Mouse (Mus musculus): ENCODE measurements at regions not wholly inside any gene's neighbourhood (a gene's known extent, or its start where the extent isn't known, plus 50 kb on each side); places are given as distances from the start of the nearest gene placed in this dataset.

DNA sequence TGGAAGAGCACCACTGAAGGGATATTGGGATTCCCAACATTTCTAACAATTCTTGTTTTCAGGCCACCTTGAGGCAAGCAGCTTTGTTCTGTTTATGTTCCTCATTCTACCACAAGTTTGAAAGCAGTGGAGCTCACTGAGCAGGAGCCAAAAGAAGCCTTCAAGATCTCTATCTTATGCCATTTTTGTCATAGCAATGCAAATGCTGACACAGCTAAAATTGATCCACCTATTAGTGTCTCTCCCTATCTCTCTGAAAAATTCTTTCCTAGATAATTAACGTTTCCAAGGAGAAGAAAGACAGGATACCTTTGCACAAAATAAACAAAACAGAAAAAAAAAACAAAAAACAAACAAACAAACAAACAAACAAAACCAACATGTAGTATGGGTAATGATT, 375.2 kb downstream of the Fam84a start:
- H3K36me3 ChIP-seq (ENCODE audit: control insufficient read depth, insufficient read depth): no peaks in the 10 kb centered on the region
- no peaks in the 10 kb centered on the region for H3K27me3 ChIP-seq (ENCODE audit: control insufficient read depth, insufficient read depth, insufficient read length)
- TF ChIP-seq MAX (IDR thresholded peaks at IDR 0.05) (no peak), CTCF (IDR thresholded peaks at IDR 0.05; ENCODE audit: control insufficient read depth, insufficient read depth, insufficient read length) (no peak), MYOG (IDR thresholded peaks at IDR 0.05; ENCODE audit: control insufficient read depth, extremely low read depth, insufficient read length) (no peak), MYOD1 (IDR thresholded peaks at IDR 0.05; ENCODE audit: control insufficient read depth, insufficient read length, low read depth) (no peak), USF1 (IDR thresholded peaks at IDR 0.05; ENCODE audit: low read depth) (no peak), CEBPB (IDR thresholded peaks at IDR 0.05; ENCODE audit: low read depth) (no peak), FOSL1 (IDR thresholded peaks at IDR 0.05; ENCODE audit: insufficient read depth, low read length, poor library complexity, severe bottlenecking) (no peak)
- H3ac ChIP-seq (ENCODE audit: control insufficient read depth, insufficient read length, low read depth): no peak overlapping the region
- H3K79me3 ChIP-seq (ENCODE audit: low read depth): no peaks in the 10 kb centered on the region
- no peaks in the 10 kb centered on the region for H3K79me2 ChIP-seq (ENCODE audit: control insufficient read depth, insufficient read depth)
- H3K4me3 ChIP-seq (ENCODE audit: insufficient read depth, poor library complexity, severe bottlenecking): no peak overlapping the region

GRCm38 (mm10) chr12:13769696-13770095, 382.2 kb downstream of the Fam84a start:
- no peaks in the 10 kb centered on the region for H3K79me3 ChIP-seq (ENCODE audit: low read depth)
- H3ac ChIP-seq (ENCODE audit: control insufficient read depth, insufficient read length, low read depth): no peak overlapping the region
- TF ChIP-seq MYOD1 (IDR thresholded peaks at IDR 0.05; ENCODE audit: control insufficient read depth, insufficient read length, low read depth) (no peak), FOSL1 (IDR thresholded peaks at IDR 0.05; ENCODE audit: insufficient read depth, low read length, poor library complexity, severe bottlenecking) (no peak), MAX (IDR thresholded peaks at IDR 0.05) (no peak), CTCF (IDR thresholded peaks at IDR 0.05; ENCODE audit: control insufficient read depth, insufficient read depth, insufficient read length) (no peak), USF1 (IDR thresholded peaks at IDR 0.05; ENCODE audit: low read depth) (no peak)
- H3K4me3 ChIP-seq (ENCODE audit: insufficient read depth, poor library complexity, severe bottlenecking): no peak overlapping the region
- no peaks in the 10 kb centered on the region for H3K36me3 ChIP-seq (ENCODE audit: control insufficient read depth, insufficient read depth)
- H3K79me2 ChIP-seq (ENCODE audit: control insufficient read depth, insufficient read depth): no peaks in the 10 kb centered on the region
- H3K27me3 ChIP-seq (ENCODE audit: control insufficient read depth, insufficient read depth, insufficient read length): no peaks in the 10 kb centered on the region

DNA sequence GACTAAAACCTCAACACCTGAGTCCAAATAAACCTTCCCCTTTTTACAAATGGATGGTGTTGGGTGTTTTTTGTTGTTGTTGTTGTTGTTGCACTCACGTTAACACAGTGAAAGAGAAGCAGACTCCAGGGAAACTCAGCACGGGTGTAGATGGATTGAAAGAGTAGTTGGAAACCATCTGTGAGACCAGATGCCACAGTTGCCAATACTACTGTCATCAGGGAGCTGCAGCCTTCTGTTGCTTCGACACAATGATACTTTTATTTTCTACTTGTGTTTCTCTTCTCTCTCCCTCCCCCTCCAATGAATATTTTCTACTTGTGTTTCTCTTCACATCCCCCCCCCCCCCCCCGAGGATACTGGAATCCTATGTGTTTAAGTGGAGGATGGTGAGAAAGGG, 382.7 kb downstream of the Fam84a start:
- Histone ChIP-seq H3K4me3 (ENCODE audit: insufficient read depth, poor library complexity, severe bottlenecking) (no peak overlapping the region), H3K79me2 (ENCODE audit: control insufficient read depth, insufficient read depth) (no peaks in the 10 kb centered on the region), H3K27me3 (ENCODE audit: control insufficient read depth, insufficient read depth, insufficient read length) (no peaks in the 10 kb centered on the region), H3K36me3 (ENCODE audit: control insufficient read depth, insufficient read depth) (no peaks in the 10 kb centered on the region), H3ac (ENCODE audit: control insufficient read depth, insufficient read length, low read depth) (no peak overlapping the region), H3K79me3 (ENCODE audit: low read depth) (no peaks in the 10 kb centered on the region)
- no peak for TF ChIP-seq USF1 (IDR thresholded peaks at IDR 0.05; ENCODE audit: low read depth)
- TF ChIP-seq MYOD1 (IDR thresholded peaks at IDR 0.05; ENCODE audit: control insufficient read depth, insufficient read length, low read depth): no peak
- no peak for TF ChIP-seq FOSL1 (IDR thresholded peaks at IDR 0.05; ENCODE audit: insufficient read depth, low read length, poor library complexity, severe bottlenecking)
- no peak for TF ChIP-seq CEBPB (IDR thresholded peaks at IDR 0.05; ENCODE audit: low read depth)
- TF ChIP-seq MAX (IDR thresholded peaks at IDR 0.05): no peak
- no peak for TF ChIP-seq CTCF (IDR thresholded peaks at IDR 0.05; ENCODE audit: control insufficient read depth, insufficient read depth, insufficient read length)
- TF ChIP-seq MYOG (IDR thresholded peaks at IDR 0.05; ENCODE audit: control insufficient read depth, extremely low read depth, insufficient read length): no peak

DNA sequence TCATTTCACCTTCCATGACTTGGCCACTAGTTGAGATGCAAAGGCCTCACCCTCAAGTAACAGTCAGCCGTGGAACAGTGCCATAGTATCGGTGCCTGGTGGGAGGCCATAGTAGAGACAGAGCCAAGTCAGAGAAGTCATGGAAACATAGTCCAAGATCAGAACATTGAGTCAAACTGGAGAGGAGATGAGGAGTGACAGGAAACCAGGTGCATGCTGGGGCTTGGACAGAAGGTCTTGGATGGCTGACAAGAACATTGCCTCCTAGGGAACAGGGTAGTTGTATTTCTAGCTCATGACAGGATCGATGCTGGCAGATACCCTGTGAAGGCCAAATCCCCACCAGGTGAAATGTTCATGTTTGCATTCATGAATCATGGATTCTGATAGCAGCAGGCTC, 385.4 kb downstream of the Fam84a start:
- Histone ChIP-seq H3K4me3 (ENCODE audit: insufficient read depth, poor library complexity, severe bottlenecking) (no peak overlapping the region), H3ac (ENCODE audit: control insufficient read depth, insufficient read length, low read depth) (no peak overlapping the region), H3K27me3 (ENCODE audit: control insufficient read depth, insufficient read depth, insufficient read length) (no peaks in the 10 kb centered on the region), H3K36me3 (ENCODE audit: control insufficient read depth, insufficient read depth) (no peaks in the 10 kb centered on the region), H3K79me2 (ENCODE audit: control insufficient read depth, insufficient read depth) (no peaks in the 10 kb centered on the region), H3K79me3 (ENCODE audit: low read depth) (no peaks in the 10 kb centered on the region)
- TF ChIP-seq MYOG (IDR thresholded peaks at IDR 0.05; ENCODE audit: control insufficient read depth, extremely low read depth, insufficient read length) (no peak), CEBPB (IDR thresholded peaks at IDR 0.05; ENCODE audit: low read depth) (no peak), MAX (IDR thresholded peaks at IDR 0.05) (no peak), MYOD1 (IDR thresholded peaks at IDR 0.05; ENCODE audit: control insufficient read depth, insufficient read length, low read depth) (no peak), USF1 (IDR thresholded peaks at IDR 0.05; ENCODE audit: low read depth) (no peak), FOSL1 (IDR thresholded peaks at IDR 0.05; ENCODE audit: insufficient read depth, low read length, poor library complexity, severe bottlenecking) (no peak), CTCF (IDR thresholded peaks at IDR 0.05; ENCODE audit: control insufficient read depth, insufficient read depth, insufficient read length) (no peak)

DNA sequence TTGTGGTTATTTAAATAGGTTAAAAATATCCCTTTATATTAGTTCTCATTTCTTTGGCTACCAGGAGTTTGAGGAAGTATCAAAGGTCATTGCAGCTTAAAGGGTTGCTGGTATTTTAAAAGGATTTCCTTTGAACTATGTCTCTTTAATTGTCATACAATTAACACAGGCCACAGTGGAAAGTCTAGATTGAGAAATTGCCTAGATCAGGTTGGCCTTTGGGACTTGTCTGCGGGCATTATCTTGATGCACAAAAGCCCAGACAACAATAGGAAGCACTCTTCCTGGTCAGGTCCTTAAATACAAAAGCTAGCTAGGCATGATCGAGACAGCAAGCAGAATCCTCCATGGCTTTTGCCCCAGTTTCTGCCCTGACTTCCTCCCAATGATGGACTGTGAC, 398.0 kb downstream of the Fam84a start:
- Histone ChIP-seq H3K79me3 (ENCODE audit: low read depth) (no peaks in the 10 kb centered on the region), H3K27me3 (ENCODE audit: control insufficient read depth, insufficient read depth, insufficient read length) (no peaks in the 10 kb centered on the region)
- TF ChIP-seq MAX (IDR thresholded peaks at IDR 0.05): no peak
- TF ChIP-seq MYOD1 (IDR thresholded peaks at IDR 0.05; ENCODE audit: control insufficient read depth, insufficient read length, low read depth): no peak
- TF ChIP-seq CTCF (IDR thresholded peaks at IDR 0.05; ENCODE audit: control insufficient read depth, insufficient read depth, insufficient read length): no peak
- TF ChIP-seq CEBPB (IDR thresholded peaks at IDR 0.05; ENCODE audit: low read depth): no peak
- TF ChIP-seq USF1 (IDR thresholded peaks at IDR 0.05; ENCODE audit: low read depth): no peak
- TF ChIP-seq MYOG (IDR thresholded peaks at IDR 0.05; ENCODE audit: control insufficient read depth, extremely low read depth, insufficient read length): no peak
- no peak for TF ChIP-seq FOSL1 (IDR thresholded peaks at IDR 0.05; ENCODE audit: insufficient read depth, low read length, poor library complexity, severe bottlenecking)

GRCm38 (mm10) chr12:13744323-13744931, 407.4 kb downstream of the Fam84a start:
- no peaks in the 10 kb centered on the region for H3K79me2 ChIP-seq (ENCODE audit: control insufficient read depth, insufficient read depth)
- TF ChIP-seq MYOD1 (IDR thresholded peaks at IDR 0.05; ENCODE audit: control insufficient read depth, insufficient read length, low read depth) (no peak), MAX (IDR thresholded peaks at IDR 0.05) (no peak), FOSL1 (IDR thresholded peaks at IDR 0.05; ENCODE audit: insufficient read depth, low read length, poor library complexity, severe bottlenecking) (no peak), CEBPB (IDR thresholded peaks at IDR 0.05; ENCODE audit: low read depth) (no peak), MYOG (IDR thresholded peaks at IDR 0.05; ENCODE audit: control insufficient read depth, extremely low read depth, insufficient read length) (no peak), CTCF (IDR thresholded peaks at IDR 0.05; ENCODE audit: control insufficient read depth, insufficient read depth, insufficient read length) (no peak), USF1 (IDR thresholded peaks at IDR 0.05; ENCODE audit: low read depth) (no peak)
- H3ac ChIP-seq (ENCODE audit: control insufficient read depth, insufficient read length, low read depth): no peak overlapping the region
- no peak overlapping the region for H3K4me3 ChIP-seq (ENCODE audit: insufficient read depth, poor library complexity, severe bottlenecking)
- no peaks in the 10 kb centered on the region for H3K79me3 ChIP-seq (ENCODE audit: low read depth)
- H3K27me3 ChIP-seq (ENCODE audit: control insufficient read depth, insufficient read depth, insufficient read length): no peaks in the 10 kb centered on the region
- no peaks in the 10 kb centered on the region for H3K36me3 ChIP-seq (ENCODE audit: control insufficient read depth, insufficient read depth)

More for the DNA sequence above, 398.0 kb downstream of the Fam84a start:
- Histone ChIP-seq H3K79me2 (ENCODE audit: control insufficient read depth, insufficient read depth) (no peaks in the 10 kb centered on the region), H3K4me3 (ENCODE audit: insufficient read depth, poor library complexity, severe bottlenecking) (no peak overlapping the region), H3ac (ENCODE audit: control insufficient read depth, insufficient read length, low read depth) (no peak overlapping the region), H3K36me3 (ENCODE audit: control insufficient read depth, insufficient read depth) (no peaks in the 10 kb centered on the region)

Data from C2C12 (cell line).